Mouse (Mus musculus) kidney, embryonic 14.5 days (tissue): ENCODE data around the gene Dscaml1. TPM values are rescaled to one million over a fixed set of nuclear protein-coding genes. Genes with fewer than 3 reads are reported as not detected.

Experiments used
- ATAC-seq: fragments of 200-750 bp; cut with Nextera tagmentation; 2 replicates; pipeline ENCODE4 v1.8.0; 2017; ENCODE audit warnings: moderate number of reproducible peaks, mild to moderate bottlenecking, moderate TSS enrichment, moderate library complexity; ENCODE audit not compliant: low FRiP score, low TSS enrichment
- H3K27ac ChIP-seq: fragments of 300-500 bp; sonication (generic); 2 replicates; pipeline ENCODE4 v1.5.1; 2014; ENCODE audit warnings: low read depth, mild to moderate bottlenecking, low read length, moderate library complexity, mixed read lengths
- H3K27me3 ChIP-seq: fragments of 300-500 bp; sonication (generic); 2 replicates; pipeline ENCODE4 v1.6.1; 2014; ENCODE audit warnings: mild to moderate bottlenecking, low read length; ENCODE audit not compliant: control insufficient read depth, insufficient read depth
- H3K36me3 ChIP-seq: fragments of 300-500 bp; sonication (generic); 2 replicates; pipeline ENCODE4 v1.6.1; 2014; ENCODE audit warnings: low read length, mixed read lengths; ENCODE audit not compliant: control insufficient read depth, insufficient read depth
- H3K4me1 ChIP-seq: fragments of 300-500 bp; sonication (generic); 2 replicates; pipeline ENCODE4 v1.6.1; 2014; ENCODE audit warnings: low read length, mixed read lengths; ENCODE audit not compliant: control insufficient read depth, insufficient read depth
- H3K4me2 ChIP-seq: fragments of 300-500 bp; sonication (generic); replicated peaks from 2 replicates; pipeline ENCODE4 v1.6.1; 2014; ENCODE audit warnings: low read depth, mild to moderate bottlenecking, low read length
- H3K4me3 ChIP-seq: fragments of 300-500 bp; sonication (generic); 2 replicates; pipeline ENCODE4 v1.5.1; 2014; ENCODE audit warnings: mild to moderate bottlenecking, low read length
- H3K9ac ChIP-seq: fragments of 300-500 bp; sonication (generic); 2 replicates; pipeline ENCODE4 v1.6.1; 2014; ENCODE audit warnings: low read depth, mild to moderate bottlenecking, low read length, moderate library complexity
- H3K9me3 ChIP-seq: fragments of 300-500 bp; sonication (generic); 2 replicates; pipeline ENCODE4 v1.6.1; 2016; ENCODE audit warnings: low read length; ENCODE audit not compliant: control insufficient read depth
- WGBS: fragments of 180-500 bp; shearing (Covaris S2); extraction: QIAGEN DNeasy Blood & Tissue Kit; methylation state at CpG from one replicate; pipeline ENCODE4 v1.1.7; 2014; 5-methylcytosine and 5-hydroxymethylcytosine counted together
- polyA plus RNA-seq: library from polyadenylated mRNA; unstranded; fragments of >200 nt; fragmentation: Nextera tagmentation; extraction: Ambion mirVana; gene quantifications from 2 replicates; pipeline ENCODE4 v1.2.1, GENCODE M21; 2014

Dscaml1 gene
- polyA plus RNA-seq, 1 experiment from 2014 or later, result 0.23 TPM

DNA sequence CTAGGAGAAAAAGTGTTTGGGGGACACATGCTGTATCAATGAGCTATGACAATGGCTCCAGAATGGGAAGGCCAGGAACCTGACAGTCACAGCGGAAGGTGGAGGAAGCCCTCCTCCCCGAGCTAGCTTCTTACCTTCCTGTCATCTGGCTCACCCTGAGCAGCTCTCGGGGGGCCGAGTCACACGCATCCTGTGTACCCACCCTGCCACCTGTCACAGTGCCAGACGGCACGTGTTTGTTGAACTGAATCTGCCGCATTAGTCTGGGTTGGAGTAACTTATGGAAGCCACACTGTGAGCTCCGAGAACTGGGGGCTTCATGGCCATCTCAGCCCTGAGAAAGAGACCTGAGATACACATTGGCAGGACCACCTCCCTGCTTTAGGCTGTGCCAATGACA lies 249.5 kb downstream of the Dscaml1 start:
- ATAC-seq, result no peak
- H3K27me3 ChIP-seq, result no peaks in the 10 kb centered on the region
- no peaks in the 10 kb centered on the region for H3K36me3 ChIP-seq
- H3K4me2 ChIP-seq, result no peak overlapping the region
- peaks cover 20% of the 10 kb centered on the region for H3K4me1 ChIP-seq
- H3K27ac ChIP-seq, result no peak overlapping the region
- no peak overlapping the region for H3K4me3 ChIP-seq
- H3K9me3 ChIP-seq, result no peaks in the 10 kb centered on the region
- no peak overlapping the region for H3K9ac ChIP-seq
- WGBS, result 87% methylated on average over 9 of the region's 9 CpGs

DNA sequence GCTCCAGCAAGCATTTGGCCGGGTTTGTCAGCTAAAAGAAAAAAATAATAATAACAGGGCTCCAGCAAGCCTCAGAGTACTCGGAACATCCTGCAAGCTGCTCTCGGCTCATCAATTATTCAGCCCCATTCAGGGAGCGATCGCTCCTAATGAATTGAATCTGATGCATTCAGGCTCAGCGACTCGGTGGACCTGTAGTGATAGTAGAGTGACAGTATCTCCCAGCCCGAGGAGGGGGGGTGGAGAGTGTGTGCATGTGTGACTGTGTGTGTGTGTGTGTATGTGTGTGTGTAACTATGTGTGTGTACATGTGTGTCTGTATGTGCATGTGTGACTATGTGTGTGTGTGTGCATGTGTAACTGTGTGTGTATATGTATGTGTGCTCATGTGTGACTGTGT lies 250.2 kb downstream of the Dscaml1 start:
- ATAC-seq, result no peak
- WGBS, result 70% methylated on average over 8 of the region's 8 CpGs

DNA sequence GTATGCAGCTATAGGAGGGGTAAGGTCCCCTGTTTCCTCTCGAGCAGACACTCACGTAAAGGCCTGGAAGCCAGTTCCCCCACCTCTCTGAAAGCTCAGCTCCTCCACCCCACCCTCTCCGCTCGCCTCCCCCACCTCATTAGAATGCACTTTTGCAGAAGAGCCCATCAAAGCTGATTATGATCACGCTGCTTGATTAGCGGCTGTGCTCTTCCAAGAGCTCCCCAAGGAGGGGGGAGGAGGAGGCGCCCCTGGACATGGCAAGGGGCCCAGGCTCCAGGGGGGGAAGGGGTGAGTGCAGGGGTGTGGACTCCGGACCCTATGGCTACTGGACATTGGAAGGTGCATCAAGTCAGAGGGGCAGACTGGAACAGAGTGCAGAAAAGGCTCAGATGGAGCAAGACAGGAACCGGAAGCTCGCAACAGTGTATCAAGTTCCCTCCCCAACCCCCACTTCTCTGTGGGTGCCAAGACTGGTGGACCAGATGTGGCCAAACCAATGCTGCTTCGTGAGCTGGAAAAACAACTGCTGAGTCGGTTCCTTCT lies 250.9 kb downstream of the Dscaml1 start:
- WGBS, result 21% methylated on average over 12 of the region's 12 CpGs
- no peak overlapping the region for H3K4me3 ChIP-seq
- no peak overlapping the region; the same call in 1 of the 2 replicates for H3K9ac ChIP-seq
- no peaks in the 10 kb centered on the region for H3K9me3 ChIP-seq
- 0 out of 2 replicates have a peak overlapping the region, but pooled peaks have one; percentile 30 for H3K27ac ChIP-seq
- H3K4me2 ChIP-seq, result peak overlapping the region; percentile 33
- peaks cover 20% of the 10 kb centered on the region for H3K4me1 ChIP-seq
- H3K27me3 ChIP-seq, result no peaks in the 10 kb centered on the region
- peak; percentile 72 for ATAC-seq
- no peaks in the 10 kb centered on the region for H3K36me3 ChIP-seq

More for the DNA sequence above, 250.2 kb downstream of the Dscaml1 start:
- H3K27me3 ChIP-seq, result no peaks in the 10 kb centered on the region
- H3K9me3 ChIP-seq, result no peaks in the 10 kb centered on the region
- H3K36me3 ChIP-seq, result no peaks in the 10 kb centered on the region
- no peak overlapping the region for H3K4me3 ChIP-seq
- no peak overlapping the region for H3K9ac ChIP-seq
- no peak overlapping the region for H3K27ac ChIP-seq
- no peak overlapping the region for H3K4me2 ChIP-seq
- H3K4me1 ChIP-seq, result peaks cover 20% of the 10 kb centered on the region

DNA sequence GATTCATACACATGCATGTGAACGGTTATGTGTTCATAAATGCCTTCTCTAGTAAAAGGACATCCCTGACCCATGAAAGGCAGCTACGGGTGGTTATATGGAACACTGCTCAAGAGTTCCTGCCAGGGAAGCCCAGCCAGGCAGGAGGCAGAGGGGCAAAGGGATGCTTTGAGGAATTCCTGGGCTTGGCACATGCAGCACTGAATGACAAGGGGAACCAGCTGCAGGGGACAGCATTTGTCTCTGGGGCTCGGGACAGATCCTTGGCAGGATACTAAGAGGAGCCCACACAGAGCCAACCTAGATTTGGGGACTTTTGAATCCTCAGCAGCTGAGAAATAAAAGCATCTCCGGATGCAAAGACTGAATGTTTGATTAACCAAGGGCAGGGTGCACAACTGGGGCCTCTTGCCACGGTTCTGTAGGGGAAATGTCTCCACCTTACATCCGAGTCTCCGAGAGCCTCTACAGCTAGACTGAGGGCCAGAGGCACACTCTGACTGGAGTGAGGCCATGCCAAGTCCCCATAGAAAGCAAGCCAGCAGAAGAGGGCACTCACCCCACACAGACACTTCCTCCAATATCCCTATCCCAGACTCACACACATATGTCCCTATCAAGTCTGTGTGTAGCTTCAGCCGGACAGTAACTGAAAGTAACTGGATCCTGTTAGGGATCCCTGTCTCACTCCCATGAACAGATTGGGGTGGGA lies 251.7 kb downstream of the Dscaml1 start:
- Histone ChIP-seq H3K27me3 (no peaks in the 10 kb centered on the region), H3K4me3 (no peak overlapping the region), H3K9me3 (no peaks in the 10 kb centered on the region), H3K36me3 (no peaks in the 10 kb centered on the region), H3K4me2 (no peak overlapping the region), H3K9ac (no peak overlapping the region), H3K4me1 (peaks cover 16% of the 10 kb centered on the region), H3K27ac (no peak overlapping the region)
- no peak for ATAC-seq
- WGBS, result 54% methylated on average over 8 of the region's 8 CpGs

DNA sequence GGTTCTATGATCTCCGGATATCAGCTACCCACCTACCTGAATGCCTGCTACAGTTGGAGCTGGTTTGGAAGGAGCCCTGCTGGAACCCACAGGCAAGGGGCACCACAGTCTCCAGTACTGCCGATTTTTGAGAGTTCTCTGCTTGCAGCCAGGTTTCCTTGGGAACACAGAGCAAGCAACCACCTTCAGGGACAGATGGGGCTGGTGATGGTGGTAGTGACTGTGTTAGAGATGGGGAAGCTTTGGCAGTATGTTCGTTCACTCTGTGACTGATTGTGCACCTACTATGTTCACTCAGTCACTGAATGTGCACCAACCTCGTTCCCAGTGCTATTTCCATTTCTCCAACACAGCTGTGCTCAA lies 252.2 kb downstream of the Dscaml1 start:
- no peak for ATAC-seq
- H3K4me2 ChIP-seq, result no peak overlapping the region
- no peaks in the 10 kb centered on the region for H3K27me3 ChIP-seq
- no peak overlapping the region for H3K27ac ChIP-seq
- WGBS, result 76% methylated on average over 4 of the region's 4 CpGs
- H3K36me3 ChIP-seq, result no peaks in the 10 kb centered on the region
- no peak overlapping the region for H3K4me3 ChIP-seq
- no peak overlapping the region for H3K9ac ChIP-seq
- no peaks in the 10 kb centered on the region for H3K9me3 ChIP-seq
- H3K4me1 ChIP-seq, result peaks cover 16% of the 10 kb centered on the region

DNA sequence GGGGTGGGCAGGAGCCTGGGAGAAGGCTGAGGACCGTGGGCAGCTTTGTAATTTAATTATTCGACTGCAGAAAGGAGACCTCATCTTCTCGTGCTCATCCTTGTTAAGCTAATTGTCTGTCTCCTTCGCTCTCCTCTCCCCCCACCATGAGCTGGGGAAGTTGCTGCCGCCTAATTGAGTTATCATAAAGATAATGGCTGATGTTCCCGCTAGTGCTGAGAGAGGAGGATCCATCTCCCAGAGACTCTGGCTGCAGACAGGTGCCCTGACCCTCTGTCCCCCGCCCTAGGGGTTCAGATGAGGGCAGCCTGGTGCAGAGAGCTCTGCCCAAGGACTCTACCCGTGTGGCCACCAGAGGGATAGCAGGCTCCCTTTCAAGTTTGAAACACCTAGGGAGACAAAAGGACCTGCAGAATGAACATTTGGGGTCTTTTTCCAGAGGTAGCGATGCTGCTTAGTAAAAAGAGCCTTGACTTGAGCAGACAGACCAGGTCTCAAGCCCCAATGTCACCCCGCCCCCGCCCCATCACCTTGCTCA lies 256.1 kb downstream of the Dscaml1 start:
- no peaks in the 10 kb centered on the region for H3K27me3 ChIP-seq
- ATAC-seq, result no peak
- H3K9me3 ChIP-seq, result no peaks in the 10 kb centered on the region
- no peak overlapping the region for H3K4me2 ChIP-seq
- no peak overlapping the region for H3K9ac ChIP-seq
- no peaks in the 10 kb centered on the region for H3K36me3 ChIP-seq
- no peak overlapping the region for H3K27ac ChIP-seq
- no peak overlapping the region for H3K4me3 ChIP-seq
- peaks cover 7% of the 10 kb centered on the region for H3K4me1 ChIP-seq
- 48% methylated on average over 11 of the region's 11 CpGs for WGBS

DNA sequence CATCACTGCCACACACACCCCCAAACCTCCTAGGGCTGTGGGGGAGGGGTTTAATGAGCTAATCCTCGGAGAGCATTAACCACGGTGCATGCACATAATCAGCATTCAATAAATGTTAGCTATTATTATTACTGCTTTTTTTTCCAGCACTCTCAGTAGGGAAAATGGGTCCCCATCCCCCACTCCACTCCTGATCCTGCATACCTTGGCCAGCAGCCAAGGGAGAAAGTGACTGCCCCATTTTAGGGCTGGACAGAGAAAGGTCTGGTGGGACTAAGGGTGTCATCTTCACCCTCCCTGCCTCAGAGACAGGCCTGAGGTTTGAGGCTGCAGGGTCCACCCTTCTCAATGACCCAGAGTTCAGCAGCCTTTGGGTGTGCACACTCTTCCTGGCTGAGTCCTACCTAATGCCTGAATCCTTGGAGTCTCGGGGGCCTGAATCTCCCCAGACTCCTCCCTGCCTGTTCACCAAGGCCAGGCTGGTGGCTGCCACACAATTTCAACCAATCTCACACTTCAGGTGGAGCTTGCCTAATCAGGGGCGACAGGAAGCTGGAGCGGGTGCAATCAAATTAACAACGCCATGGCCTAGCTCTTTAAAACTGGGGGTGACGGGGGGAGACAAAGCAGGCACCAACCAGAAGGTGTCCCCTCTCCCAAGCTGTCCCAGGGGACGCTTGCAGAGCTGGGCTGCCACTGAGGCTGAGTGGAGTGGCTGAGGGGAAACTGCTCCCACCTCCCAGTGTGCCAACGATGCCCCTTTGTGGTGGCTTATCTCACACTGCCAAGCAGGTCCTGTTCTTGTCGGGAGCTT lies 267.2 kb downstream of the Dscaml1 start:
- Histone ChIP-seq H3K4me3 (no peak overlapping the region), H3K4me1 (peaks cover 3% of the 10 kb centered on the region; the same call in 1 of the 2 replicates), H3K36me3 (no peaks in the 10 kb centered on the region), H3K9me3 (no peaks in the 10 kb centered on the region), H3K4me2 (no peak overlapping the region), H3K27ac (no peak overlapping the region), H3K9ac (no peak overlapping the region), H3K27me3 (no peaks in the 10 kb centered on the region)
- 0 out of 2 replicates have a peak, but pooled peaks have one; percentile 32 for ATAC-seq
- 29% methylated on average over 10 of the region's 10 CpGs for WGBS

DNA sequence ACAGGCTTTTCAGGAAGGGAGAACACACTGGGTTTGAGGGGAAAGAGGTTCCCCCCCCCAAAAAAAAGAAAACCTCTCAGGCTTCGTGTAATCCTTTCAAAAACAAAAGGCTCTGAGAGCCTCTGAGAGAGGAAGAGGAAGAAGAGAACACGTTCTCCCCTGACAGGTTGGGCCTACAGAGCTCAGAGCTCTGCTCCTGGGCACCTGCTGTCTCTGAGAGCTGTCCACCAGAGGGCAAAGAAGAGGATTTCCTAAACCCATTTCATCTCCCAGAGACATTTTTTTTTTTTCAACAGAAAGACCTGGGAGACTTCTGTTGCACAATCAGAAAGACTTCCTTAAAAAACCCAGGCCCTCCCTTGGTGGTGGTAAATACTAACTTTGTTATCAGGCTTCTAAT lies 267.8 kb downstream of the Dscaml1 start:
- Histone ChIP-seq H3K9ac (no peak overlapping the region), H3K9me3 (no peaks in the 10 kb centered on the region), H3K4me1 (peaks cover 3% of the 10 kb centered on the region; the same call in 1 of the 2 replicates), H3K36me3 (no peaks in the 10 kb centered on the region), H3K4me2 (no peak overlapping the region), H3K27me3 (no peaks in the 10 kb centered on the region), H3K4me3 (no peak overlapping the region), H3K27ac (no peak overlapping the region)
- 31% methylated on average over 2 of the region's 2 CpGs for WGBS
- no peak for ATAC-seq
